Comparison of ENCODE assay signal across 9 mouse cellular contexts in the genomic region with DNA sequence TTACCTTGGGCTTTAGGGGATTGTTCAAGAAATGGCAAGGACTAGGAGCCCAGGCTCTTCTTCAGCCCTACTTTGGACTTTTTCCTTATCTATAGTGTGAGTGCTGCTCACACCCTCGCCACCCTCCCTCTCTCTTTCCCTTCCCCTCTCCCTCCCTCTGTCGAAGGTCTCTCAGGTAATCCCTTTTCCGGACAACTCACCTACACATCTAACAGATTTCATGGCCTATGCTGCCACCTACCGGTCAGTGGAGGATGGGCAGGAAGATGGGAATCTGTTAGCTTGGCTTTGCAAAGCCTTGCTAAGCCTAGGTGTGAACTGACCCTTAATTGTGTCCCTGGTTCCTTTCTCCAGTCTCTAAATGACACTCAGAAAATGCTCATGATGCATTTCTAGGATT. TPM values are rescaled to one million over a fixed set of nuclear protein-coding genes. Genes with fewer than 3 reads are reported as not detected.
DNase-seq lines count a peak whose midpoint lies in the region; ATAC-seq and TF ChIP-seq lines count a peak whose summit lies in the region.
"Had no signal": no experiment of that assay in that cellular context is flagged by ENCODE, and none has a peak within 500 bp of the region (broad histone marks: within the 10 kb centered on the region; RNA-seq: fewer than 3 reads in every experiment).

No protein-coding gene starts in this region.

- H3K9me3 ChIP-seq in embryonic facial prominence, embryonic 12.5 days: no peaks in the 10 kb centered on the region
- no peaks in the 10 kb centered on the region for H3K9me3 ChIP-seq in heart, embryonic 16.5 days (replicated peaks; ENCODE audit: control insufficient read depth, low read length)
- no peaks in the 10 kb centered on the region for H3K9me3 ChIP-seq in midbrain, embryonic 14.5 days (ENCODE audit: control insufficient read depth, low read length)

- WGBS in embryonic facial prominence, embryonic 12.5 days: 1% methylated on average over 4 of the region's 4 CpGs
- WGBS in heart, embryonic 16.5 days: 4% methylated on average over 4 of the region's 4 CpGs
- whole genome bisulfite sequencing in midbrain, embryonic 14.5 days: 3% methylated on average over 4 of the region's 4 CpGs

- peaks cover 48% of the 10 kb centered on the region for H3K4me1 ChIP-seq in embryonic facial prominence, embryonic 12.5 days
- H3K4me1 ChIP-seq in heart, embryonic 16.5 days (ENCODE audit: control insufficient read depth, insufficient read depth, low read length): peaks cover 49% of the 10 kb centered on the region
- H3K4me1 ChIP-seq in midbrain, embryonic 14.5 days (ENCODE audit: control insufficient read depth, insufficient read depth, low read length): peaks cover 37% of the 10 kb centered on the region

- H3K27me3 ChIP-seq in embryonic facial prominence, embryonic 12.5 days: no peaks in the 10 kb centered on the region
- H3K27me3 ChIP-seq in heart, embryonic 16.5 days (ENCODE audit: control insufficient read depth, insufficient read depth, low read length): no peaks in the 10 kb centered on the region
- no peaks in the 10 kb centered on the region for H3K27me3 ChIP-seq in midbrain, embryonic 14.5 days (ENCODE audit: control insufficient read depth, insufficient read depth, low read length)

- peak overlapping the region; percentile 99 for H3K27ac ChIP-seq in embryonic facial prominence, embryonic 12.5 days
- no peak overlapping the region for H3K27ac ChIP-seq in heart, embryonic 16.5 days (ENCODE audit: low read length)
- no peak overlapping the region for H3K27ac ChIP-seq in left cerebral cortex, adult 2 months
- H3K27ac ChIP-seq in midbrain, embryonic 14.5 days (replicated peaks; ENCODE audit: low read depth, low read length): no peak overlapping the region
- H3K27ac ChIP-seq: macrophage had no signal

- peak overlapping the region; percentile 44 for H3K4me3 ChIP-seq in embryonic facial prominence, embryonic 12.5 days
- no peak overlapping the region for H3K4me3 ChIP-seq in heart, embryonic 16.5 days (ENCODE audit: low read length)
- H3K4me3 ChIP-seq in left cerebral cortex, adult 2 months: no peak overlapping the region
- H3K4me3 ChIP-seq in midbrain, embryonic 14.5 days (replicated peaks; ENCODE audit: low read depth, low read length): no peak overlapping the region

- intact Hi-C loops in left cerebral cortex, adult 2 months (cut with DNase I): loop anchor here (1.0 to 5.0 kb wide), 2 partner anchors 48 to 150 kb away; a partner anchor contains a TSS

- peak; percentile 87 for DNase-seq in cerebellum, adult 11 months
- peak; percentile 64 for DNase-seq in adrenal gland, adult 8-10 months
- peak; percentile 77 to 84 for DNase-seq in left cerebral cortex, adult 2 months (ENCODE audit: extremely low spot score in 1 of 2, low spot score in 2 of 2)
- DNase-seq in midbrain, embryonic 14.5 days: peak; percentile 92
- peak; percentile 78 to 86 for DNase-seq in spleen, postnatal 10 days (ENCODE audit: low spot score in 2 of 2)

- TF ChIP-seq CTCF in left cerebral cortex, adult 2 months (IDR thresholded peaks at IDR 0.05): peak; percentile 96

- H3K36me3 ChIP-seq in embryonic facial prominence, embryonic 12.5 days: peaks cover 46% of the 10 kb centered on the region
- H3K36me3 ChIP-seq in heart, embryonic 16.5 days (ENCODE audit: control insufficient read depth, insufficient read depth): peaks cover 28% of the 10 kb centered on the region
- peaks cover 35% of the 10 kb centered on the region for H3K36me3 ChIP-seq in midbrain, embryonic 14.5 days (ENCODE audit: control insufficient read depth, insufficient read depth, low read length)

- peak overlapping the region; percentile 88 for H3K4me2 ChIP-seq in embryonic facial prominence, embryonic 12.5 days (replicated peaks)
- H3K4me2 ChIP-seq in heart, embryonic 16.5 days (ENCODE audit: low read depth, low read length): peak overlapping the region; percentile 26; the same call in 1 of the 2 replicates
- H3K4me2 ChIP-seq in midbrain, embryonic 14.5 days (ENCODE audit: low read length): no peak overlapping the region

- no peak for ATAC-seq in cerebellum, adult (ENCODE audit: insufficient number of reproducible peaks, low FRiP score, low TSS enrichment)
- no peak for ATAC-seq in embryonic facial prominence, embryonic 12.5 days (ENCODE audit: insufficient number of reproducible peaks, insufficient read depth, low FRiP score, low TSS enrichment)
- no peak for ATAC-seq in heart, embryonic 16.5 days (replicated peaks; ENCODE audit: extremely low read depth, insufficient read depth, low FRiP score)
- no peak for ATAC-seq in midbrain, embryonic 14.5 days (ENCODE audit: low FRiP score, low TSS enrichment)

- H3K9ac ChIP-seq in embryonic facial prominence, embryonic 12.5 days: 0 out of 2 replicates have a peak overlapping the region, but pooled peaks have one; percentile 34
- no peak overlapping the region for H3K9ac ChIP-seq in heart, embryonic 16.5 days (ENCODE audit: low read length)
- no peak overlapping the region for H3K9ac ChIP-seq in midbrain, embryonic 14.5 days (replicated peaks; ENCODE audit: low read length)

RNA-seq across cellular contexts. Expression of a gene that starts 19.4 kb away (rescaled TPM):
- 10 to 100 TPM; 48.9 to 76.1 (median 66.7) TPM for total RNA-seq in adrenal gland, adult 8-10 months (2022)
- polyA plus RNA-seq in embryonic facial prominence, embryonic 12.5 days (2016; fragmentation: Nextera tagmentation; extraction: Ambion mirVana): 17.7 and 18.5 TPM in 2 replicates
- polyA plus RNA-seq in heart, embryonic 16.5 days (2015; fragmentation: Nextera tagmentation; extraction: Ambion mirVana): 11.1 and 11.3 TPM in 2 replicates
- total RNA-seq in left cerebral cortex, adult 2 months (2021): 10 to 100 TPM; 58.6 to 63.4 TPM
- 12.6 and 14.9 TPM in 2 replicates for polyA plus RNA-seq in midbrain, embryonic 14.5 days (2014; fragmentation: Nextera tagmentation; extraction: Ambion mirVana)

RNA-seq across cellular contexts. Expression of a gene that starts 47.2 kb away (rescaled TPM):
- total RNA-seq in adrenal gland, adult 8-10 months (2022): not detected
- 1.7 and 2.2 TPM in 2 replicates for polyA plus RNA-seq in embryonic facial prominence, embryonic 12.5 days (2016; fragmentation: Nextera tagmentation; extraction: Ambion mirVana)
- 0.50 TPM in 1 of 2 replicates, not detected in the other for polyA plus RNA-seq in heart, embryonic 16.5 days (2015; fragmentation: Nextera tagmentation; extraction: Ambion mirVana)
- total RNA-seq in left cerebral cortex, adult 2 months (2021): not detected
- not detected in 2 replicates for polyA plus RNA-seq in midbrain, embryonic 14.5 days (2014; fragmentation: Nextera tagmentation; extraction: Ambion mirVana)
- polyA plus RNA-seq: macrophage had no signal

RNA-seq across cellular contexts. Expression of a gene that starts 59.7 kb away (rescaled TPM):
- under 1 TPM; 0.13 to 0.32 (median 0.18) TPM for total RNA-seq in adrenal gland, adult 8-10 months (2022)
- polyA plus RNA-seq in embryonic facial prominence, embryonic 12.5 days (2016; fragmentation: Nextera tagmentation; extraction: Ambion mirVana): 0.08 TPM in 1 of 2 replicates, not detected in the other
- 0.17 and 0.35 TPM in 2 replicates for polyA plus RNA-seq in heart, embryonic 16.5 days (2015; fragmentation: Nextera tagmentation; extraction: Ambion mirVana)
- total RNA-seq in left cerebral cortex, adult 2 months (2021): not detected
- polyA plus RNA-seq in midbrain, embryonic 14.5 days (2014; fragmentation: Nextera tagmentation; extraction: Ambion mirVana): 0.11 TPM in 1 of 2 replicates, not detected in the other
- polyA plus RNA-seq: macrophage had no signal
